Mouse (Mus musculus): ENCODE measurements around the gene Gm17428.
A peak's percentile ranks its signal among the peaks of the same experiment; 100 is the strongest.
"Not testable (repeated sequence)": the region's sequence is repeated elsewhere in the genome, so short reads cannot be mapped to it uniquely, and the experiment has no call there.

Gene Gm17428

DNA sequence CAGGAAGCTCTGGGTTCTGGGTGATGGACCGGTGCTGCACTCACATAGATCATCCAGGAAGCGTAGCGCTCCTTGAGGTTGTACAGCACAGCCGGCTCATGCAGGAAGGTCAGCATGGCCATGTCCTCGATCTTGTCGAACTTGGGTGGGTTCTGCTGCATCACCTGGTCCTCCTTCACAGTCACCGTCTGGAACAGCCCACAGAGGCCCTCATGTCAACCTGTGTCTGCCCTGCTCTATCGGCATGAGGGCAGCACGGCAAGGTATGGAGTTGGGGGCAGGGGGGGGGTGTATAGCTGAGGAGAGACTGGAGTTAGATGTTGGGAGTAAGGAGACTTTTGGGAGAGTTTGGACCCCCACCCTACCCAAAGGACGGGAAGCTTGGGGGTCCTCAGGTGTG, 15.5 kb downstream of the Gm17428 start:
- DNase-seq: no peak

- no peak for DNase-seq
Observed at GRCm38 (mm10) chr14:54993636-54994035, 16.9 kb downstream of the Gm17428 start.

- DNase-seq: no peak
Observed at GRCm38 (mm10) chr14:54994136-54994868, 17.6 kb downstream of the Gm17428 start, which contains the start of gene Myh7. Gene Myh7, minus strand, starts transcription at chr14:54994626.

- no peak for DNase-seq
Observed at GRCm38 (mm10) chr14:54994869-54995186, 18.1 kb downstream of the Gm17428 start.

- DNase-seq: peak in 1 of 2 experiments; percentile 34
Observed at GRCm38 (mm10) chr14:54995457-54996138, 18.9 kb downstream of the Gm17428 start.

DNA sequence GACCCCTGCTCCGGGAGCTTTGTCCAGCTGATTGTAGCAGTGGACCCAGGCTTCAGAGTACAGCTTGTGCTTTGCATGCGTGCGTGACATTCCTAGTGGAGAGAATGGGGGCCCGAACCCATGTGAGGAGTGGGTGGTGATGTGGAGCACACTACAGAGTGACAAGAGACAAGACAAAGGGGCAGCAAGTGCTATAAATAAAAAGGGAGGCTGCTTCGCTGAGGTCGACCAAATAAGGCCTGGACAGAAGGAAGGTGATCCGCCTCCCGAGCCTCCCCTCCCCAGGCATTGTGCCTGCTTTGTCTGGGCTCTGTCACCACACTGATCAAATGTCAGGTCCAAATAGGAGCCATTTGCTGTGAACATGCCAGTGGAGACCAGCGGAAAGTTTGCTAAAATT, 20.1 kb downstream of the Gm17428 start:
- no peak for DNase-seq

- no peak for DNase-seq
Observed at GRCm38 (mm10) chr14:54997297-54997696, 20.6 kb downstream of the Gm17428 start.

DNA sequence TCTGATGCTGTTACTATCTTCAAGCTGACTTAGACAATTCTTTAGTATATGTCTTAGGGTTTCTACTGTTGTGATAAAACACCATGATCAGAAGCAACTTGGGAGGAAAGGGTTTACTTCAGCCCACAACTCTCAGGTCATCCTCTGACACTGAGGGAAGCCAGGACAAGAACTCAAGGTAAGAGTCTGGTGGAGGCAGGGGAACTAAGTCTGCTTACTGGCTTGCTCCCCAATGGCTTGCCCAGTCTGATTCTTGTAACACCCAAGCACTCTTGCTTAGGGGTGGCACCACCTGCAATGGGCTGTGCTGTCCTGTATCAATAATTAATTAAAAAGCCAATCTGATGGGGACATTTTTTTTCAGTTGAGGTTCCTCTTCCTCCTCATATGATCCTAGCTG, 21.9 kb downstream of the Gm17428 start:
- DNase-seq: no peak

DNA sequence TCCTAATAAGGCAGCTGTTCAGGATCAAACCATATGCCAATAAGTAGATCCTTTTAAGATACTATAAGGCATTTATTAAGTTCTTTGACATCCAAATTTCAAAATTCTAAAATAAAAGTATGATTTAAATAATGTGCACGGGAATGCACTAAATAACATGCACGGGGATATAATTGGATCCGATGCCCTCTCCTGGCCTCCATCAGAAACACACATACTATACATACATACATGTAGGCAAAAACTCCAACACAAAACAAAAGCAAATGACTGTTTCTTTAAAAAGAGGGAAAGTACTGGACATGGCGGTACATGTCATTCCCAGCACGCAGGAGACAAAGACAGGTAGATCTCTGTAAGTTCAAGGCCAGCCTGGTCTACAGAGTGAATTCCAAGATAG, 23.1 kb downstream of the Gm17428 start:
- not testable (repeated sequence) for DNase-seq

GRCm38 (mm10) chr14:55000814-55001213, 24.1 kb downstream of the Gm17428 start:
- DNase-seq: no peak

GRCm38 (mm10) chr14:55001446-55001845, 24.7 kb downstream of the Gm17428 start:
- DNase-seq: no peak

GRCm38 (mm10) chr14:55001938-55002686, 25.4 kb downstream of the Gm17428 start:
- no peak for DNase-seq

- DNase-seq: no peak
Observed at GRCm38 (mm10) chr14:55002687-55003120, 26.0 kb downstream of the Gm17428 start.

GRCm38 (mm10) chr14:55003878-55004855, 27.4 kb downstream of the Gm17428 start:
- peak in 1 of 2 experiments; percentile 49 for DNase-seq

GRCm38 (mm10) chr14:55005506-55005905, 28.8 kb downstream of the Gm17428 start:
- DNase-seq: no peak

- DNase-seq: no peak
Observed at GRCm38 (mm10) chr14:55005967-55006366, 29.2 kb downstream of the Gm17428 start.

GRCm38 (mm10) chr14:55006541-55006940, 29.8 kb downstream of the Gm17428 start:
- DNase-seq: no peak

DNA sequence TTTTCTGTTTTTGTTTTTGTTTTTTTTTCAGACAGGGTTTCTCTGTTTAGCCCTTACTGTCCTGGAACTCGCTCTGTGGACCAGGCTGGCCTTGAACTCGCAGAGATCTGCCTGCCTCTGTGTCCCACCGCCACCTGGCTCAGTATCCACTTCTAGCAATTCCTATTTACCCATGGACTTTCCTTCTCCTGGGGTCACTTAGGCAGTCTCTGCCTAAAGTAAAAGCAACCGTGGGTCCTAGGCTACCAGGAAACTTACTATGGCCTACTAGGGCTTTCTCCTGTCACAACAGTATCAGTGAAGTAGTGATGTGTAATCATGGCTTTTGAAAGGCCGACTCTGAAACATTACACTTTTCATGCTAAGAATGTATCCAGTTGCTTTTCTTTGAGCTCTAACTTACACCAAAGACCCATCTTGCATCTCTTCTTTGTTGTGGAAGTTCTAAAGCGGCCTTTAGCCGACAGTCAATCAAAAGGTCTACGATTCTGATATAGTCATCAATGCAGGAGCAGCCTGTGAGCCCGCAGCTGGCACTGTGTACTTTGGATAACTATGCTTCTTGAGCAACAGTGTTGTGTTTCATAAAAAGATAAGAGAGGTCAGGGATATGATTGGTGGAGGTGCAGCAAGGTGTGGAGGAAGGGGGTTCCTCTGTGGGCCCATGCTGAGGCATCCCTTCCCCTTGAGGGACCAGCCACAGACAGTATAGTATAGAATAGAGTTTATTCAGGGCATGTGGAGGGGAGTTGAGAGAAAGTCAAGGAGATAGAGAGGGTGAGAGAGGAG, 30.6 kb downstream of the Gm17428 start:
- no peak for DNase-seq

DNA sequence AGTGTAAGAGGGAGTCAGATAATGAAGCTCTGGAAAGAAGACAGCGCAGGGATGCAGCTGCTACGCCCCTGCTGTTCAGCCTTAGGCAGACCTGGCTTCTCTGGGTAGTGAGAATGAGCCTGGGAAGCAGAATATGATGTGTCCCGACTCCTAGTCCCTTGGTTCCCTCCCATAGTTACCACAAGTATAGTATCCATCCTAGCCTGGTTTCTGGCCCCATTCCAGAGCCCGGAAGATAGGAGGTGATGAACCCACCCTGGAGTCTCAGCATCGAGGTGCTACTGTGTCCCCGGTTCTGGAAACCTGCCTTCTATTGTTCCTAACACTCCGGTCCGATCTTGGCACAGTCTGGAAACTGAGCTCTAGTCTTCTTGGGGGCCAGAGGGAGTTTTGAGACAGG, 31.7 kb downstream of the Gm17428 start:
- no peak for DNase-seq

DNA sequence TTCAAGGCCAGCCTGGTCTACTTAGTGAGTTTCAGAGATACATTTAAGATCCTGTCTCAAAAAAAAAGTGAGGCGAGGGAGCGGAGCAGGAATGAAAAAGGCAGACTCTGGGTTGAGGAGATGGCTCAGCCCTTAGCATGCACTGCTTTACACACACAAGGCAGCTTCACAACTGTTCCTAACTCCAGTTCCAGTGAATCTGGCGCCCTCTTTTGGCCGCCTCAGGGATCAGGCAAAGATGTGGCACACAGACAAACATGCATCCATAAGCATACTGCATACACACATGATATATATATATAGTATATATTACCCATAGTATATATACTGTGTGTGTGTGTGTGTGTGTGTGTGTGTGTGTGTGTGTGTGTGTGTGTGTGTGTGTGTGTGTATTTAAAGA, 34.4 kb downstream of the Gm17428 start:
- DNase-seq: peak in 1 of 2 experiments; percentile 60

DNA sequence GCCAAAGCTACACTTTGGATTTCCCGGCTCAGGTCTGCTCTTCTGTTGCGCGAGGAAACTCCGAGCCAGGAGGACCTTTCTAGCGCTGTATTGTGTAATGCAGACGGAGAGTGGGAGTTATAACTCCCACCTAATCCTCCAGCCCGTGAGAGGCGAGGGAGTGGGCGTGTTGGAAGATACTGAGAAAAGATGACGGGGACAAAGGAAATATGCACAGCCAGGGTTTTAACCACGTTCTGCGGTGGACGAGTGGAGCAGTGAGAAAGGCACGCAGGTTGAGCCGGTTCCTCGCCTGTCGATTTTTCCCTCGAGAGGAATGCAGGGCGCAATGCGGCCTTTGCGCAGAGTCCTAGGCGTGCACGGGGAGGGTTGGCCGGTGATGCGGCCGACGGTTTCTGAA, 37.9 kb downstream of the Gm17428 start:
- no peak for DNase-seq

Measured in cerebellum, postnatal 14 days (tissue).